Mouse (Mus musculus) heart, adult 2 months (tissue): ENCODE results near the gene B3gnt2.

ENCODE experiments used
- CTCF ChIP-seq: fragments of 200-600 bp; IDR thresholded peaks from 2 replicates; pipeline ENCODE4 v1.8.1; 2022; ENCODE audit warnings: antibody characterized with exemption, mild to moderate bottlenecking, moderate library complexity
- EP300 ChIP-seq: fragments of 200-500 bp; IDR thresholded peaks from 2 replicates; pipeline ENCODE4 v1.6.1; 2011; ENCODE audit warnings: low read depth, low read length, control low read depth; ENCODE audit not compliant: insufficient read depth
- POLR2A ChIP-seq: fragments of 200-500 bp; IDR thresholded peaks from 2 replicates; pipeline ENCODE4 v1.6.1; 2011; ENCODE audit warnings: mild to moderate bottlenecking, low read depth, low read length, control low read depth; ENCODE audit not compliant: insufficient read depth

- TF ChIP-seq CTCF (no peak), POLR2A (no peak), EP300 (no peak)
Measured at GRCm38 (mm10) chr11:22892466-22892865, 31.7 kb upstream of the B3gnt2 start.
